Mouse (Mus musculus) testis, adult 2 months (tissue): ENCODE results near the gene Rnf181. TPM values are rescaled to one million over a fixed set of nuclear protein-coding genes. Genes with fewer than 3 reads are reported as not detected.

Experiments
- H3K27ac ChIP-seq: fragments of 200-500 bp; 2 replicates; pipeline ENCODE4 v1.5.1; 2012; ENCODE audit warnings: low read depth, low read length; ENCODE audit not compliant: control insufficient read depth, insufficient read depth
- H3K27me3 ChIP-seq: fragments of 200-500 bp; 2 replicates; pipeline ENCODE4 v1.6.1; 2012; ENCODE audit warnings: mild to moderate bottlenecking, low read length, moderate library complexity; ENCODE audit not compliant: control insufficient read depth, insufficient read depth
- H3K36me3 ChIP-seq: fragments of 200-500 bp; 2 replicates; pipeline ENCODE4 v1.6.1; 2012; ENCODE audit warnings: mild to moderate bottlenecking, low read length; ENCODE audit not compliant: control insufficient read depth, insufficient read depth
- H3K4me1 ChIP-seq: fragments of 200-500 bp; 2 replicates; pipeline ENCODE4 v1.6.1; 2012; ENCODE audit warnings: low read length; ENCODE audit not compliant: control insufficient read depth, insufficient read depth
- H3K4me3 ChIP-seq: fragments of 200-500 bp; 2 replicates; pipeline ENCODE4 v1.5.1; 2012; ENCODE audit warnings: low read depth, mild to moderate bottlenecking, low read length, moderate library complexity, mixed read lengths; ENCODE audit not compliant: control insufficient read depth
- CTCF ChIP-seq: fragments of 200-500 bp; IDR thresholded peaks from 2 replicates; pipeline ENCODE4 v1.5.1; 2012; ENCODE audit warnings: low read depth, mild to moderate bottlenecking, inconsistent platforms, low read length, moderate library complexity; ENCODE audit not compliant: control insufficient read depth, insufficient read depth, insufficient replicate concordance
- POLR2A ChIP-seq: fragments of 200-500 bp; IDR thresholded peaks from 2 replicates; pipeline ENCODE4 v1.6.1; 2012; ENCODE audit warnings: low read depth, mild to moderate bottlenecking, inconsistent platforms, low read length, moderate library complexity; ENCODE audit not compliant: control insufficient read depth
- polyA plus RNA-seq: library from polyadenylated mRNA; depleted of rRNA; stranded (reverse); fragments of >200 nt; gene quantifications from 2 replicates; pipeline ENCODE4 v1.2.3, GENCODE M21; 2012

Rnf181 gene
- polyA plus RNA-seq, 1 experiment: 298 TPM

GRCm38 (mm10) chr6:72350214-72350613, 16.5 kb downstream of the Rnf181 start:
- H3K36me3 ChIP-seq: peaks cover 4% of the 10 kb centered on the region
- no peaks in the 10 kb centered on the region for H3K27me3 ChIP-seq
- H3K4me3 ChIP-seq: peak overlapping the region; percentile 74
- H3K27ac ChIP-seq: peak overlapping the region; percentile 72; the same call in 1 of the 2 replicates
- peaks cover 4% of the 10 kb centered on the region for H3K4me1 ChIP-seq
- no peak for TF ChIP-seq POLR2A
- TF ChIP-seq CTCF: no peak

GRCm38 (mm10) chr6:72348411-72348810, 18.3 kb downstream of the Rnf181 start:
- no peak overlapping the region for H3K27ac ChIP-seq
- H3K4me3 ChIP-seq: peak overlapping the region; percentile 83

GRCm38 (mm10) chr6:72347166-72347941, 19.4 kb downstream of the Rnf181 start, which contains the start of gene 0610030E20Rik:
Gene 0610030E20Rik (plus strand): TSS chr6:72347317.
- TF ChIP-seq POLR2A (peak; percentile 78), CTCF (no peak)
- Histone ChIP-seq H3K4me3 (peak within 1 kb of the TSS; percentile 83), H3K4me1 (no peaks in the 10 kb centered on the region; the same call in 1 of the 2 replicates), H3K27ac (peak within 1 kb of the TSS; percentile 94), H3K27me3 (no peaks in the 10 kb centered on the region), H3K36me3 (peaks cover 4% of the 10 kb centered on the region)

More at GRCm38 (mm10) chr6:72348411-72348810, 18.3 kb downstream of the Rnf181 start:
- H3K36me3 ChIP-seq: peaks cover 4% of the 10 kb centered on the region
- H3K4me1 ChIP-seq: no peaks in the 10 kb centered on the region; the same call in 1 of the 2 replicates
- TF ChIP-seq CTCF: no peak
- TF ChIP-seq POLR2A: no peak
- H3K27me3 ChIP-seq: no peaks in the 10 kb centered on the region

GRCm38 (mm10) chr6:72346261-72346660, 20.5 kb downstream of the Rnf181 start:
- Histone ChIP-seq H3K36me3 (peaks cover 4% of the 10 kb centered on the region), H3K27ac (no peak overlapping the region), H3K27me3 (no peaks in the 10 kb centered on the region), H3K4me1 (no peaks in the 10 kb centered on the region; the same call in 1 of the 2 replicates), H3K4me3 (peak overlapping the region; percentile 54)
- TF ChIP-seq POLR2A (no peak), CTCF (no peak)

GRCm38 (mm10) chr6:72345633-72346032, 21.1 kb downstream of the Rnf181 start:
- no peak for TF ChIP-seq CTCF
- TF ChIP-seq POLR2A: no peak
- peak overlapping the region; percentile 58; the same call in 1 of the 2 replicates for H3K4me3 ChIP-seq
- H3K4me1 ChIP-seq: no peaks in the 10 kb centered on the region; the same call in 1 of the 2 replicates
- no peaks in the 10 kb centered on the region for H3K27me3 ChIP-seq
- H3K27ac ChIP-seq: no peak overlapping the region; the same call in 1 of the 2 replicates
- H3K36me3 ChIP-seq: peaks cover under 1% of the 10 kb centered on the region

GRCm38 (mm10) chr6:72345074-72345567, 21.6 kb downstream of the Rnf181 start, which contains the start of gene Usp39:
Gene Usp39 (minus strand): TSS chr6:72345184.
- Histone ChIP-seq H3K36me3 (no peaks in the 10 kb centered on the region; the same call in none of the 2 replicates), H3K27me3 (no peaks in the 10 kb centered on the region), H3K4me1 (no peaks in the 10 kb centered on the region; the same call in 1 of the 2 replicates), H3K27ac (peak within 1 kb of the TSS; percentile 95), H3K4me3 (peak within 1 kb of the TSS; percentile 96)
- TF ChIP-seq CTCF (no peak), POLR2A (peak; percentile 86)

GRCm38 (mm10) chr6:72344396-72345073, 22.2 kb downstream of the Rnf181 start:
- Histone ChIP-seq H3K27ac (peak overlapping the region; percentile 95), H3K4me1 (no peaks in the 10 kb centered on the region; the same call in 1 of the 2 replicates), H3K36me3 (no peaks in the 10 kb centered on the region; the same call in none of the 2 replicates), H3K4me3 (peak overlapping the region; percentile 96), H3K27me3 (no peaks in the 10 kb centered on the region)
- no peak for TF ChIP-seq CTCF
- TF ChIP-seq POLR2A: no peak
